Mouse (Mus musculus) olfactory bulb, adult 2 months (tissue): ENCODE data around the gene Vgll4. TPM values are rescaled to one million over a fixed set of nuclear protein-coding genes. Genes with fewer than 3 reads are reported as not detected.

ENCODE experiments used
- H3K27ac ChIP-seq: fragments of 200-500 bp; 2 replicates; pipeline ENCODE4 v1.5.1; 2012; ENCODE audit warnings: low read depth, low read length; ENCODE audit not compliant: insufficient read depth
- H3K4me1 ChIP-seq: fragments of 200-500 bp; 2 replicates; pipeline ENCODE4 v1.6.1; 2012; ENCODE audit warnings: low read length; ENCODE audit not compliant: control insufficient read depth, insufficient read depth
- H3K4me3 ChIP-seq: fragments of 200-500 bp; 2 replicates; pipeline ENCODE4 v1.5.1; 2012; ENCODE audit warnings: mild to moderate bottlenecking, low read depth, low read length, moderate library complexity; ENCODE audit not compliant: insufficient read depth
- CTCF ChIP-seq: fragments of 200-500 bp; IDR thresholded peaks from 2 replicates; pipeline ENCODE4 v1.5.1; 2012; ENCODE audit warnings: low read depth, mild to moderate bottlenecking, low read length, moderate library complexity; ENCODE audit not compliant: insufficient read depth
- POLR2A ChIP-seq: fragments of 200-500 bp; IDR thresholded peaks from 2 replicates; pipeline ENCODE4 v1.6.1; 2012; ENCODE audit warnings: mild to moderate bottlenecking, low read depth, low read length, moderate library complexity; ENCODE audit not compliant: insufficient read depth
- whole genome bisulfite sequencing: fragments of 180-500 bp; shearing (Covaris S2); methylation state at CpG from one replicate; pipeline ENCODE4 v1.1.7; 2018; 5-methylcytosine and 5-hydroxymethylcytosine counted together
- polyA plus RNA-seq: library from polyadenylated mRNA; stranded (reverse); fragments of >200 nt; gene quantifications from 2 replicates; pipeline ENCODE4 v1.2.4, GENCODE M21; 2012; ENCODE audit warnings: low replicate concordance; ENCODE audit not compliant: missing spikeins, insufficient read depth, insufficient read length

Gene Vgll4
- polyA plus RNA-seq, 1 experiment, result not detected

GRCm38 (mm10) chr6:114876546-114876945 is 93.2 kb downstream of the Vgll4 start:
- 21% methylated on average over 6 of the region's 6 CpGs for WGBS
- TF ChIP-seq POLR2A (no peak), CTCF (no peak)
- H3K4me1 ChIP-seq, result peaks cover 62% of the 10 kb centered on the region
- no peak overlapping the region for H3K4me3 ChIP-seq
- H3K27ac ChIP-seq, result peak overlapping the region; percentile 93

- peaks cover 65% of the 10 kb centered on the region for H3K4me1 ChIP-seq
- 24% methylated on average over 4 of the region's 4 CpGs for WGBS
- H3K27ac ChIP-seq, result peak overlapping the region; percentile 93
- no peak overlapping the region for H3K4me3 ChIP-seq
- TF ChIP-seq CTCF (no peak), POLR2A (no peak)
Observed at GRCm38 (mm10) chr6:114876033-114876432, 93.8 kb downstream of the Vgll4 start.

GRCm38 (mm10) chr6:114875018-114875558 is 94.7 kb downstream of the Vgll4 start:
- WGBS, result under 1% methylated on average over 18 of the region's 18 CpGs
- Histone ChIP-seq H3K4me1 (peaks cover 71% of the 10 kb centered on the region), H3K4me3 (peak overlapping the region; percentile 46), H3K27ac (peak overlapping the region; percentile 95)
- TF ChIP-seq CTCF (no peak), POLR2A (no peak)

GRCm38 (mm10) chr6:114874138-114874928 is 95.5 kb downstream of the Vgll4 start:
- Histone ChIP-seq H3K4me3 (peak overlapping the region; percentile 46), H3K4me1 (peaks cover 78% of the 10 kb centered on the region), H3K27ac (peak overlapping the region; percentile 95)
- TF ChIP-seq CTCF (no peak), POLR2A (no peak; the same call in 1 of the 2 replicates)
- 7% methylated on average over 19 of the region's 19 CpGs for WGBS

GRCm38 (mm10) chr6:114873808-114874137 is 96.0 kb downstream of the Vgll4 start:
- TF ChIP-seq POLR2A, result no peak
- no peak for TF ChIP-seq CTCF
- peak overlapping the region; percentile 95 for H3K27ac ChIP-seq
- H3K4me1 ChIP-seq, result peaks cover 78% of the 10 kb centered on the region
- H3K4me3 ChIP-seq, result peak overlapping the region; percentile 46
- 52% methylated on average over 3 of the region's 3 CpGs for WGBS

- TF ChIP-seq POLR2A (no peak), CTCF (no peak)
- 89% methylated on average over 14 of the region's 14 CpGs for WGBS
- no peak overlapping the region for H3K4me3 ChIP-seq
- peaks cover 71% of the 10 kb centered on the region for H3K4me1 ChIP-seq
- H3K27ac ChIP-seq, result no peak overlapping the region
Observed at GRCm38 (mm10) chr6:114871010-114871660, 98.7 kb downstream of the Vgll4 start.

GRCm38 (mm10) chr6:114869501-114870076 is 100.2 kb downstream of the Vgll4 start:
- Histone ChIP-seq H3K27ac (0 out of 2 replicates have a peak overlapping the region, but pooled peaks have one; percentile 1), H3K4me3 (no peak overlapping the region), H3K4me1 (peaks cover 71% of the 10 kb centered on the region)
- WGBS, result 65% methylated on average over 6 of the region's 6 CpGs
- TF ChIP-seq CTCF, result no peak
- no peak for TF ChIP-seq POLR2A

GRCm38 (mm10) chr6:114868656-114869055 is 101.1 kb downstream of the Vgll4 start:
- Histone ChIP-seq H3K4me3 (no peak overlapping the region), H3K27ac (no peak overlapping the region), H3K4me1 (peaks cover 72% of the 10 kb centered on the region)
- no peak for TF ChIP-seq POLR2A
- no peak for TF ChIP-seq CTCF
- 86% methylated on average over 7 of the region's 7 CpGs for WGBS

- no peak overlapping the region for H3K4me3 ChIP-seq
- H3K27ac ChIP-seq, result peak overlapping the region; percentile 59
- no peak for TF ChIP-seq CTCF
- H3K4me1 ChIP-seq, result peaks cover 75% of the 10 kb centered on the region
- 81% methylated on average over 4 of the region's 4 CpGs for WGBS
Observed at GRCm38 (mm10) chr6:114866619-114867018, 103.2 kb downstream of the Vgll4 start.
